Mouse (Mus musculus): ENCODE data around the gene Fscn1. TPM values are rescaled to one million over a fixed set of nuclear protein-coding genes. Genes with fewer than 3 reads are reported as not detected.

The Fscn1 gene
- polyA plus RNA-seq, 1 experiment, result 27.3 TPM

DNA sequence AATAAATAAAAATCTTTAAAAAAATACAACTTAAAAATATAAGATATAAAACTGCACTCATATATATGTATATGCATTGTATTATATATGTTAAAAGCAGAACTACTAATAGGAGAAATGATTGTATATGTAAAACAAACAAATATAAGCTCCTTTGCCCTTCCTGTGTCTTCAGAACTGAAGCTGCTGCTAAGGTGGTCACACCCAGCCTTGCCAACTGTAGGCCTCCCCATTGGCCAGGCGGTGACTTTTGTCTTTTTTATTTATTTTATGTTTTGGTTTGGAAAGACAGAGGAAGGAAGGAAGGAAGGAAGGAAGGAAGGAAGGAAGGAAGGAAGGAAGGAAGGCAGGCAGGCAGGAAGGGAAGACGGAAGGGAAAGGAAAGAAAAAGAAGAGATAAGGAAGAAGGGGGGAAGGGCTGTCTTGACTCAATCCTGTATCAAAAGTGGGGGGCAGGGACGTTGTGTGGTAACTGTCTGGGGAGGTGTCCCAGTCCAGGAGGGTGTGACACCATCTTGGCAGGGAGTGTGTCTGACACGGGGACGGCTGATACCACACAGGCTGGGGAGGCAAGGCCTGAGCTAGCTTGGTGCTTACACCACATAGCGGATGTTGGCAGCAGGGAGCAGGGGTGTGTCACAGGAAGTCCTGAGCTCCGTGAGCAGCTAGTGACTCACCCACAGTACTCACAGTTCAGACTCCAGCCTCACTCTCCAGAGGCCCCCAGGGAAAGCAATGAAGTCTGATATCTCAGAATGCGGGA is 39.7 kb upstream of the Fscn1 start:
- no peak for TF ChIP-seq POLR2A (IDR thresholded peaks at IDR 0.05; ENCODE audit: control insufficient read depth, low read depth, low read length)
- no peak for TF ChIP-seq CTCF (IDR thresholded peaks at IDR 0.05; ENCODE audit: control insufficient read depth, insufficient read depth, insufficient replicate concordance, low read depth, low read length)
- Histone ChIP-seq H3K27ac (ENCODE audit: control insufficient read depth, insufficient read depth, low read depth, low read length) (no peak overlapping the region), H3K4me3 (ENCODE audit: control insufficient read depth, low read depth, low read length) (no peak overlapping the region)

GRCm38 (mm10) chr5:142921074-142921459 is 39.1 kb upstream of the Fscn1 start:
- Histone ChIP-seq H3K36me3 (ENCODE audit: control insufficient read depth, insufficient read depth, low read length) (no peaks in the 10 kb centered on the region), H3K27me3 (ENCODE audit: control insufficient read depth, insufficient read depth, low read length) (no peaks in the 10 kb centered on the region), H3K27ac (ENCODE audit: control insufficient read depth, insufficient read depth, low read depth, low read length) (no peak overlapping the region; the same call in 1 of the 2 replicates), H3K4me1 (ENCODE audit: control insufficient read depth, insufficient read depth, low read length) (peaks cover 3% of the 10 kb centered on the region), H3K4me3 (ENCODE audit: control insufficient read depth, low read depth, low read length) (no peak overlapping the region)
- TF ChIP-seq POLR2A (IDR thresholded peaks at IDR 0.05; ENCODE audit: control insufficient read depth, low read depth, low read length) (no peak), CTCF (IDR thresholded peaks at IDR 0.05; ENCODE audit: control insufficient read depth, insufficient read depth, insufficient replicate concordance, low read depth, low read length) (no peak)

More for the DNA sequence above, 39.7 kb upstream of the Fscn1 start:
- Histone ChIP-seq H3K36me3 (ENCODE audit: control insufficient read depth, insufficient read depth, low read length) (no peaks in the 10 kb centered on the region), H3K4me1 (ENCODE audit: control insufficient read depth, insufficient read depth, low read length) (peaks cover 3% of the 10 kb centered on the region), H3K27me3 (ENCODE audit: control insufficient read depth, insufficient read depth, low read length) (no peaks in the 10 kb centered on the region)

DNA sequence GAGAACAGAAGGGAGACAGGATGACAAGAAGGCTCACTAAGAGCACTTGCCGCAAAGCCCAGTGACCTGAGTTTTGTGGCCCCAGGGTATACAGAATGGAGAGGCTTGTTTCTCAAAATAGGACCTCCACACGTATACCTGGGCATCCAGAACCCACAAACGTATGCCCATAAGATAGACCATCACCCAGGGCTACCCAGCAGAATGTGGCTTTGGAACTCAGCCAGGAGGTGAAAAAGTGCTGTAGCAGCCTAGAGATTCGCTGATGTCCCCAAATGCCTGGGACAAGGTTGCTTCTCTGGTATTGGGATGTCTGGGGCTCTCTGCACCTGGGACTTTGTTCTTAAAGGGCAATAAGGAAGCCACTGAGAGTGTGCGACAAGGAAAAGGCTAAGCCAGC is 37.9 kb upstream of the Fscn1 start:
- Histone ChIP-seq H3K4me3 (ENCODE audit: control insufficient read depth, low read depth, low read length) (no peak overlapping the region), H3K27ac (ENCODE audit: control insufficient read depth, insufficient read depth, low read depth, low read length) (no peak overlapping the region), H3K4me1 (ENCODE audit: control insufficient read depth, insufficient read depth, low read length) (peaks cover 3% of the 10 kb centered on the region), H3K36me3 (ENCODE audit: control insufficient read depth, insufficient read depth, low read length) (no peaks in the 10 kb centered on the region), H3K27me3 (ENCODE audit: control insufficient read depth, insufficient read depth, low read length) (no peaks in the 10 kb centered on the region)
- no peak for TF ChIP-seq CTCF (IDR thresholded peaks at IDR 0.05; ENCODE audit: control insufficient read depth, insufficient read depth, insufficient replicate concordance, low read depth, low read length)
- TF ChIP-seq POLR2A (IDR thresholded peaks at IDR 0.05; ENCODE audit: control insufficient read depth, low read depth, low read length), result no peak

DNA sequence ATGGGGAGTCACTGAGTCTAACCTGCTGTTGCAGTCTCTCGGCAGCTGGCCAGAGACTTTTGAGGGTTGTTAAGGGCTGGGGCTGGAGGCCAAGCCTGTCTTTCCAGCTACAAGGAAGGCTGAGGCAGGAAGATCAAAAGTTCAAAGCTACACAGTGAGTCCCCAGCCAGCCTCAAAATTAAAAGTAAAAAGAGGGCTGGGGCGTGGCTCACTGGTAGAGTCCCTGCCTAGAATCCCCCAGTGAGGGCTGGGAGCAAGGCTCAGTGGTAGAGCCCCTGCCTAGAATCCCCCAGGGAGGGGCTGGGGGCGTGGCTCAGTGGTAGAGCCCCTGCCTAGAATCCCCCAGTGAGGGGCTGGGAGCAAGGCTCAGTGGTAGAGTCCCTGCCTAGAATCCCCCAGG is 36.4 kb upstream of the Fscn1 start:
- Histone ChIP-seq H3K4me1 (ENCODE audit: control insufficient read depth, insufficient read depth, low read length) (peaks cover 5% of the 10 kb centered on the region), H3K27ac (ENCODE audit: control insufficient read depth, insufficient read depth, low read depth, low read length) (no peak overlapping the region), H3K4me3 (ENCODE audit: control insufficient read depth, low read depth, low read length) (no peak overlapping the region), H3K27me3 (ENCODE audit: control insufficient read depth, insufficient read depth, low read length) (no peaks in the 10 kb centered on the region), H3K36me3 (ENCODE audit: control insufficient read depth, insufficient read depth, low read length) (no peaks in the 10 kb centered on the region)
- TF ChIP-seq CTCF (IDR thresholded peaks at IDR 0.05; ENCODE audit: control insufficient read depth, insufficient read depth, insufficient replicate concordance, low read depth, low read length) (no peak), POLR2A (IDR thresholded peaks at IDR 0.05; ENCODE audit: control insufficient read depth, low read depth, low read length) (no peak)

DNA sequence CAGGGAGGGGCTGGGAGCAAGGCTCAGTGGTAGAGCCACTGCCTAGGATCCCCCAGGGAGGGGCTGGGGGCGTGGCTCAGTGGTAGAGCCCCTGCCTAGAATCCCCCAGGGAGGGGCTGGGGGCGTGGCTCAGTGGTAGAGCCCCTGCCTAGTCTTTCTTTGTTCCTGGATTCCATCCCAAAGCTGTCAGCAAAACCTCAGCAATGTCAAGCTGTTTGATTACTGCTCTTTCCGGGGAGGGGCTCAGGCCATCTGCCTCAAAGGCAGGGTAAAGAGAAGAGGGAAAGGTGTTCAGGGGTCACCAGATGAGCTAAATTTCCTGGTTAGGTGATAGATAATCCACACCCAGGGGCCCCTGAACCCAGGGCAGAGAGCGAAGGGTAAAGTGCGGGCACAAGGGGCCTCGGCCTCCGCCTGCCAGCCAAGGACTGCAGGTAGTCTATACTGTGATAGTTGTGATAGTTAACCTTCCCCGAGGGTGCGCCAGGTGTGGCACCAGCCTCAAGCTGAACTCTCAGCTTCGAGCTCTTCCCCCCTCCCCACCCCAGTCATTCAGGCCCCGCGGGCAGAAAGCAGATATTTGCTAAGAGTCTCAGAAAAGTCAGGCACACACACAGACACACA is 35.7 kb upstream of the Fscn1 start:
- no peaks in the 10 kb centered on the region for H3K36me3 ChIP-seq (ENCODE audit: control insufficient read depth, insufficient read depth, low read length)
- no peak for TF ChIP-seq POLR2A (IDR thresholded peaks at IDR 0.05; ENCODE audit: control insufficient read depth, low read depth, low read length)
- no peak for TF ChIP-seq CTCF (IDR thresholded peaks at IDR 0.05; ENCODE audit: control insufficient read depth, insufficient read depth, insufficient replicate concordance, low read depth, low read length)
- H3K27me3 ChIP-seq (ENCODE audit: control insufficient read depth, insufficient read depth, low read length), result peaks cover 4% of the 10 kb centered on the region
- H3K27ac ChIP-seq (ENCODE audit: control insufficient read depth, insufficient read depth, low read depth, low read length), result no peak overlapping the region
- H3K4me3 ChIP-seq (ENCODE audit: control insufficient read depth, low read depth, low read length), result no peak overlapping the region
- H3K4me1 ChIP-seq (ENCODE audit: control insufficient read depth, insufficient read depth, low read length), result peaks cover 10% of the 10 kb centered on the region

- TF ChIP-seq CTCF (IDR thresholded peaks at IDR 0.05; ENCODE audit: control insufficient read depth, insufficient read depth, insufficient replicate concordance, low read depth, low read length), result no peak
- H3K27ac ChIP-seq (ENCODE audit: control insufficient read depth, insufficient read depth, low read depth, low read length), result no peak overlapping the region
- H3K4me3 ChIP-seq (ENCODE audit: control insufficient read depth, low read depth, low read length), result no peak overlapping the region
Observed at GRCm38 (mm10) chr5:142926204-142926939, 33.8 kb upstream of the Fscn1 start.

GRCm38 (mm10) chr5:142926940-142927228 is 33.3 kb upstream of the Fscn1 start:
- Histone ChIP-seq H3K4me1 (ENCODE audit: control insufficient read depth, insufficient read depth, low read length) (peaks cover 10% of the 10 kb centered on the region), H3K27ac (ENCODE audit: control insufficient read depth, insufficient read depth, low read depth, low read length) (no peak overlapping the region), H3K36me3 (ENCODE audit: control insufficient read depth, insufficient read depth, low read length) (no peaks in the 10 kb centered on the region), H3K27me3 (ENCODE audit: control insufficient read depth, insufficient read depth, low read length) (peaks cover 4% of the 10 kb centered on the region), H3K4me3 (ENCODE audit: control insufficient read depth, low read depth, low read length) (no peak overlapping the region)
- no peak for TF ChIP-seq CTCF (IDR thresholded peaks at IDR 0.05; ENCODE audit: control insufficient read depth, insufficient read depth, insufficient replicate concordance, low read depth, low read length)
- TF ChIP-seq POLR2A (IDR thresholded peaks at IDR 0.05; ENCODE audit: control insufficient read depth, low read depth, low read length), result no peak

More at GRCm38 (mm10) chr5:142926204-142926939, 33.8 kb upstream of the Fscn1 start:
- H3K27me3 ChIP-seq (ENCODE audit: control insufficient read depth, insufficient read depth, low read length), result peaks cover 4% of the 10 kb centered on the region
- H3K36me3 ChIP-seq (ENCODE audit: control insufficient read depth, insufficient read depth, low read length), result no peaks in the 10 kb centered on the region
- peaks cover 10% of the 10 kb centered on the region for H3K4me1 ChIP-seq (ENCODE audit: control insufficient read depth, insufficient read depth, low read length)
